Mouse (Mus musculus): ENCODE data around the gene 1110051M20Rik.
"Not testable (repeated sequence)": the region's sequence is repeated elsewhere in the genome, so short reads cannot be mapped to it uniquely, and the experiment has no call there.

The 1110051M20Rik gene

DNA sequence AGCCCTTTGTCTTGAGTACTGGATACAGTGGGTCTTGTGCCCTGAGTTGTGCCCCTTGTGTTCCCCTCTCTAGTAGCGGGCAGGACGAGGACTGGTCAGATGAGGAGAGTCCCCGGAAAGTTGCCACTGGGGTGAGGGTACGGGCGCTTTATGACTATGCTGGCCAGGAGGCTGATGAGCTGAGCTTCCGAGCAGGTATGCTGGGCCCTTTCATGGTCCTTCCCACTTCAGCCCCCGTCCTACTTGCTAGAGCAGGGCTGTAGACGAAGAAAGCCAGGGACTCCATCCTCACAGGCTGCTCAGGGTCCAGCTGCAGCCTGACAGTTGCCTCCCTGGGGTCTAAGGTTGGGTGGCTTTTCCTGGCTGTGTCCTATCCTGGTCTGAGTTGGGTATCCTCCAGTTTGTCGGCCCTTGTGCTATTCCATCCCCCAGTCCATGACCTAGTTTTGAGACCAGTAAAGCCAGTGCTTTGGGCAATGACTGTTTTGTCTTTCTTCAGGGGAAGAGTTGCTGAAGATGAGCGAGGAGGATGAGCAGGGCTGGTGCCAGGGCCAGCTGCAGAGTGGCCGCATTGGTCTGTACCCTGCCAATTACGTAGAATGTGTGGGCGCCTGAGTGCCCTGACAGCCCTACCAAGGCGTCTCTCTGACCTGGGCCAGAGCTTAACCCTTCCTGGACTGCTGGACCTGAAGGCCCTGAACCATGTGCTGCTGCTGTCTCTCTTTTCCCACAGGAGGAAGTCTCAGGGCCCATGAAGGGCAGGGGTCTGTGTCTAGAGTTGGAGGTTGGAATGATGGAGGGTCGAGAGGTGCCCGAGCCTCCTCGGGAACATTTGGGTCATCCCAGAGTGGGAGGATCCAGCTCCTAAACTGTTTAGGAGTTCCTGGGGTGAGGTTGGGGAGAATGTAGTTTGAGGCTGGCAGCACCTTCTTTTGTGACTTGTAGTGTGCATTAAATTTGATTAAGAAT lies 180.5 kb downstream of the 1110051M20Rik start:
- in situ Hi-C loops (cut with MboI, MseI) = no loop called here

DNA sequence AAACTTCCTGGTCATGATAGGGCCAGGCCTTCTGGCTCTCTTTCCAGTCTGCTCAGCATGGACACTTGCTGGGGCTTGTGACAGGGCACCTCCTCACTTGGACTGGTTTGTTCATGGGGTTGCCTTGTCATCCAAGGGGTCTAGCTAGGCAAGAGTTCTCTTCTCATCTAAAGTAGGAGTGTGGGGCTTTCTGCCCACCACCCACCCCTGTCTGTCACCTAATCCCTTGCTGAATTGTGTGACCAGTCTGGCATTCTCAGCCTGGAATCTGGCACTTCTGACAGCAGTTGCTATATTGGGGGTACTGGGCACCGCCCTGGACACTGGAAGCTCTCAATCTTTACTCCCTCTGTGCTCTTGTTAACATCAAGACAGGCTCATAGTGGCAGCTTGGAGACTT lies 185.0 kb downstream of the 1110051M20Rik start:
- in situ Hi-C loops (cut with MboI, MseI) = no loop called here

DNA sequence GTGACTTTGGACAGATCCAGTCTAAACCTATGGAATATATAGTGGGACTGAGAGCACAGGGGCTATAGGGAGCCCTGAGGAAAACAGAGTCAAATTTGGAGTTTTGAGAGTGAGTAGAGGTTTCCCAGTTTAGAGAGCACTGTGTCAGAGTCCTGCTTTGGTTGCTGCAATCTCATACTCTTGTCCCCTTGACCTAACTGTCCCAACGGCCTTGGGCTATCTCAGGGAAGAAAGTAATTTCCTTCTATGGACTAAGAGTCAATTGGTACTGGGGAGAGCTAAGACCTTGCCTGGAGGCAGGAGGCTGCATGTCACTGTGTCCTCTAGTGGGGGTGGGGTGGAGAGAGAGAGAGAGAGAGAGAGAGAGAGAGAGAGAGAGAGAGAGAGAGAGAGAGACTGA lies 185.7 kb downstream of the 1110051M20Rik start:
- in situ Hi-C loops (cut with MboI, MseI) = no loop called here

DNA sequence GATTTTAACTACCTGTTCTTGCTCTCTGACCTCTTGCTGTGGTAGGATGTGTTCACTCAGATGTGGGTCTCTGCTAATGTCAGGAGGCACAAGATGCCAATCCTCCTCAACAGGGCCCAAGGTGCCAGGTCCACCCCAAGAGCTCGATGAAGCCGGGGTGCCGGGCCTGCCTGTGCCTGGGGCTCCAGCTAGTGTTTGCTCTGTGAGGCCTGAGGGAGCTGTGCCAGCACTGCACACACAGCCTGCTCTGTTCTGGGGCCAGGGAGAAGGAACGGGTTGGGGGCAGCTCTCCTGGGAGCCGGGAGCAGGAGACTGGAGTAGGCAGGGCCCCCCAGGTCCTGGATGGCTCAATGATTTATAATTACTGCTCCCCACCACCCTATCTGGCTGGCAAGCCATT lies 186.4 kb downstream of the 1110051M20Rik start:
- in situ Hi-C loops (cut with MboI, MseI) = no loop called here

DNA sequence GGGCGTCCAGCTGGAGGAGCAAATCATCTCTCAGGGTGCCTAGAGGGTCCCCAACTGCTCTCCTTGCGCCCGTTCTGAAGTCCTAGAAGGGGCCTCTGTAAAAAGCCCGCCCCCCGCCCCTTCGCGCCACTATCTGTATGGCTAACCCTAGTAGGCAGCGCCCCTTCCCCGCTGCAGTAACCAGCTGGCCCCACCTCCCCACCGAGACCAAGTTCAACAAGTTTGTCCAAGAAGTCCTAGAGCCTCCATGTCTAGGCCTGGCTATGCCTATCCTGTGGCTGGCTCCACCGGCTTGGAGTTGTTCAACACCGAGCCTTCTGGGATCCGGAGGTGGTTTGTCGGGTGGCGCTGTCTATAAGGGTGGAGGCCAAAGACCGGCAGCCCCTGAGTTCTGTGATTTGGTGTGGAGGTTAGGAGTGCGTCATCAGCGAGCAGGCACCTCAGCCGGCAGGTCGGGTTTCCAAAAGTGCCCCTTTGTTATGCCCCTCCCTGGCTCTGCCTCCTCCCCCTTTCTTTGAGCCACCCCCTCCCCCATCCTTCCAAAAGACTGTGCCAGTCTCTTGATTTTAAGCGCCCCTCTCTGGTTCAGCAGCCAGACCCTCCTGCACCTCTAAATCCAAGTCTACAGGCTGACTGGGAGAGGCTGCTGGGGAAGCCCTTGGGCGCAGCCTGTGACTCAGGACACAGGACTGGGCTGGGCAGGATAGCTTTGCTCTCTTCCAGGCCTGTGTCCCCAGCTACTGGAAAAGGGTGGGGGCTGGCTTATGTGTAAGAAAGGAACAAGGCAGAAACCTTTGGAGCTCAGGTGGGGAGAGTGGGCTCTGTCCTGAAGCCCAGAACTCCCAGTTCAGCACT lies 187.2 kb downstream of the 1110051M20Rik start:
- in situ Hi-C loops (cut with MboI, MseI) = no loop called here

DNA sequence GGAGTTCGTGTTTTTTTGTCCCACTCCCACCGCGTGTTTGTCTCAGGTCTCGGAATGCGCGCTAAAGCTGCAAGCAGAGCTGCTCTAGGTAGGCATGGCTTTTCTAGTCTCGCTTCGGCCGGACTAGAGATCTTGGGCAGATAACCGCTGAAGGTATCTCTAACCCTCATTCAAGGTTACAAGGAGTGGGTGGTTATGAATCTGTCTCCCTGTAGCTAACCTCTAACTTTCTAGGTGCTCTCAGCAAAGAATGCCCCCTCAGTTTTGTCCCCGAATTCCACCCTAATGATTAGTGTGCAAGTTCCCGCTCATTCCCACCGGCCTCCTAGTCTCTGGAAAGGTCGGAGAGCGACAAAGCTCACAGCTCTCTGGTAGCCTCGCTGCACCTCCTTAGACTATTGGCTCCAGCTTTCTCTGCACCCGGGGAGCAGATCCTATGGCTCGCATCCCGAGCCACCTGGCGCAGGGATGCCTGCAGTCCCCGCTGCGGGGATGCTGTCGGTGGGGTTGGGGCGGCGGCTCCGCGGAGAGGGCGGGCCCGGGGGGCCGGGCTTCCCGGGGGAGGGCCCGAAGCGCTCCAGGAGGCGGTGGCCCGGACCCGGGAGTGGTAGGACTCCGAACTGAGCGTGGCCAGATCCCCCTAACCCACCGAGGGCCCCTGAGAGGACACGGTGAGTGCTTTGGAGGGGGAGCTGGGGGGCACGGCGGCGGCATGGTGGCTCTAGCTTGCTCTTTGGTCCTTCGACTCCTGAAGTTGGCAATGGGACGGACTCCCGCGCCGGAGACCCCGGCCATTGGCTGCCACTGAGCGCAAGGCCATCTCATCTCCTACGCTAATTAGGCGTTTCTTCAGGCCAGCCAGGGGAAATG lies 188.0 kb downstream of the 1110051M20Rik start:
- in situ Hi-C loops (cut with MboI, MseI) = no loop called here

DNA sequence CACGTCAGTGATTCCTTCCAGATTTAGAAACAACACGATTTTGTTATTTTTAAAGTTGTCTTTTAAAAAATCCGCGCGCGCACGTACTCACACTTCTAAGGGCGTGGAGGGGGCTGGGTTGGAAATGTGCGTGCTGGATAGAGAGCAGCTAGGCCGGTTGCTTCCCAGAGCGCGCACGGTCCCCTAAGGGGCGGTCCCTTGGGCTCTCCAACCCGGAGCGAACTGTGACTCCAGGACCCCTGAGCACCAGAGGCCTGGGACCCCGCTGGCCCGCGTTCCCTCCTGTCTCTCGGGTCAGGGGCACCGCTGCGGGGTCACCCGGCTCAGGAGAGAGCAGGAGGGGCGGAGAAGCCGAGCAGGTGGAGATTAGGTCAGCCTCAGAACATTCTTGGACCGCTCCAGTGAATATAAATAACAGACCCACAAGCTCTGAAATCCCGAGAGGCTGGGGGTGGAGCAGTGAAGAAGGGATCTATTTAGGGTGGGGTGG lies 188.8 kb downstream of the 1110051M20Rik start, which contains the start of gene Pacsin3:
Gene Pacsin3 (plus strand): TSS at position 294 of the 490 bp plus-strand sequence.
- in situ Hi-C loops (cut with MboI, MseI) = no loop called here

DNA sequence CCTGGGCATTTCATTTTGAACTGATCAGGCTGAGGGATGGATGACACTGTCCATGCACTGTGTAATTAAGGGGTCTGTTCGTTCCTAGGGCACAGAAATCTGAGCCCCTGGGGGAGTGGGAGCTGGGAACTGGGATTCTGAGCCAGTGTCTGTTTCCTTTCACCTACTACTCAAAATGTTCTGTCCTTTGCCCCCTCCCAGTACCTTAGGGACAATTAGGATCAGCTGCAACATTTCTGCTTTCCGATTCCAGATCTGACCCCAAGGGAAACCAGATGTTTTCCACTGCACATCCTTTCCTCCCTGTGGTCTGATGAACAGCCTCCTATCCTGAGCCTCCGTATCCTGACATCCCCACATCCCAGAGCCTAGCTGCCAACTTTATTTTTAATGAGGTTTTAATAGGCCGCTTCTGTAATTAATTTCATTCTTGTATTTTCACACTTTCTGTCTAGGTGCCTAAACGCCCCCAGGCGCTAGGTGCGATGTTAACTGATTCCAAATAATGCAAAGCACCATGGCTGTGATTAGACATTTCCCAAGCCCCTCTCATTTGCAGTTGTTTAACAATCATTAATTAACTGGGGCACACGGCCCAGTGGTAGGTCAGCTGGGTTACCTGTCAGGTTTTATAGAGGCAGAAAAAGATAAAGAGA lies 189.7 kb downstream of the 1110051M20Rik start:
- in situ Hi-C loops (cut with MboI, MseI) = no loop called here

DNA sequence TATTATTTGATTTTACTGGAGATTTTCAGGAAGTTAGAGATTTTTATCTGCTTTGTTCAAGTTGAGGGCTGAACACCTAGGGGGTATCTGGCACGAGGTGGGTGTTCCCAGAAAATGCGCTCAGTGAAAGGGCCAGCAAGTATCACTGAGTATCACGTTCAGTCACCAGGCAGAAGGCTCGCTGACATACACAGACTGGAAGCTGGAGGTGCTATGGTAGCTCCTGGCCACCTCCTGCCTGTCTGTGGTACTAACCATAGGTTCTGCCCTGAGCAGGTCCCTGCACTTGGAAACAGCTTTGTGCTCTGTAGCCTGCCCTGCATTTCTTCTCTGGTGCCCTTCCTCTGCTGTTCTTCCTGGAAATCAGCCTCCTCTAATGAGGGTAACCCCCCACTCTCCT lies 192.0 kb downstream of the 1110051M20Rik start:
- in situ Hi-C loops (cut with MboI, MseI) = no loop called here

DNA sequence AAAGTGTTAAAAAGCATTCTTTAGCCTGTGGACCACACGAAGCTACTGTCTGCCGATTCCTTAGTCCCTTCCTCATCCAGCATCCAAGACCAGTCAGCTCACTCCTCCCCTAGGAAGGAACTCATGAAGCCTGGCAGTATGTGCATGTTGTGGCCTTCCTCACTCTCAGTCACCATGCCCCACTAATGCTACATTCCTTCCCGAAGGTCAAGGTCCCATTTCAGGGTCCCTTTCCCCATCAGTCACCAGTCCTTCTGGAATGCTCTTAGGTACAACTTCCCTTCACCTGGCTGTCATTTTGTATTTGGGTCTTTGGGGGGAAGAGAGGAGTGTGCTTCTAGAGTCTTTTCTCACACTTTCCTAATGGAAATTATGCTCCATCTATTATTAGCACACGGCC lies 192.5 kb downstream of the 1110051M20Rik start:
- in situ Hi-C loops (cut with MboI, MseI) = no loop called here

DNA sequence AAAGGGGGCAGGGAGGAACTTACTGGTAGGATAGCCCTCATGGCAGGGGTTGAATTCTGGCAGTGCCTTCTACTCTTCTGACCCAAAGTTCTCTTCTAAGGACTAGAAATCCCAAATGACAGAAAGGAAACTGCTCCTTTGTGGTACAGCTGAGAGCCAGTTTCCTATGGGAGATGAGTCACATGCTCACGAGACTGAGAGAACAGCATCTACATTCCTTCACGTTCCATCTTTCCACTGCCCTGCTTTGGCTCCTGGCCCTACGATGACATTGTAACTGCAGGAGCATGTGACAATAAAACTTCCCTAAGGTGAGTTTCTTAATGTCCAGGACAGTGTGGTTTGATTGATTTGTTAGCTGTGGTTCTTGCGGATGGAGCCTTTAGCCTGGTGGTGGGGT lies 196.1 kb downstream of the 1110051M20Rik start:
- in situ Hi-C loops (cut with MboI, MseI) = no loop called here

DNA sequence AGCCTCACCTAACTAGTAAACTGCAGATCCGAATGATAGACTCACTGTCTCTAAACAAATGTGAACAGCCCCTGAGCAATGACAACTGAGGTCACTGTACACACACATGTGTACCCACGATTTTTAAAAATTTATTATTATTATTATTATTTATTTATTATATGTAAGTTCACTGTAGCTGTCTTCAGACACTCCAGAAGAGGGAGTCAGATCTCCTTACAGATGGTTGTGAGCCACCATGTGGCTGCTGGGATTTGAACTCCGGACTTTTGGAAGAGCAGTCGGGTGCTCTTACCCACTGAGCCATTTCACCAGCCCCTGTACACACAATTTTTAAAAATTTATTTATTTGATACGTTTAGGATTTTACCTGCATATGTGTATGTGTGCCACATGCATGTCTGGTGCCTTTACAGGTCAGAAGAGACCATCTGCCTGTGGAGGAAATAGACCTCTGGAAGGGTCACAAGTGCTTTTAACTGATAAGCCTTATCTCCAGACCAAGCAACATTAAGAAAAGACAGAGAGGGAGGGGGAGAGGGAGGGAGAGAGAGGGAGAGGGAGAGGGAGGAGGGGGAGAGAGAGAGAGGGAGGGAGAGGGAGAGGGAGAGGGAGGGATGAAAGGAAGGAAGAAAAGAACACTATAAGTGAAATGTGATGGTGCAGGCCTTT lies 199.8 kb downstream of the 1110051M20Rik start:
- in situ Hi-C loops (cut with MboI, MseI) = no loop called here

DNA sequence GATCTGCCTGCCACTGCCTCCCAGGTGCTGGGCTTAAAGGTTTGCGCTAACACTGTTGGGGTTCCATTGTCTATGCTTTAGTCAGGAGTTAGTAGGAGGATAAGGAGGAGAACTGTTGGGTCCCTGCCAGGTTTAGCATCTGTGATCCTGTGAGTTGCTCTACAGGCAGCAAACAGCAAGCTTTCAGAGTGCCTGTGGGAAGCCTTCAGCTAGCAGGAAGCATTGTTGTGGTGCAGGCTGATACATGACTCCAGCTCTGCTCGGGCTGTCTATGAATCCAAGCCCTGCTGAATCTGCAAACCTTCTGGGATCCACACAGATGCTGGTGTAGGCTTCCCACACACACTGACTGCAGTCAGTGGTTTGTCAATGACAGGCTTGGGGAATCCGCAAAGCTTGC lies 201.1 kb downstream of the 1110051M20Rik start:
- in situ Hi-C loops (cut with MboI, MseI) = no loop called here

DNA sequence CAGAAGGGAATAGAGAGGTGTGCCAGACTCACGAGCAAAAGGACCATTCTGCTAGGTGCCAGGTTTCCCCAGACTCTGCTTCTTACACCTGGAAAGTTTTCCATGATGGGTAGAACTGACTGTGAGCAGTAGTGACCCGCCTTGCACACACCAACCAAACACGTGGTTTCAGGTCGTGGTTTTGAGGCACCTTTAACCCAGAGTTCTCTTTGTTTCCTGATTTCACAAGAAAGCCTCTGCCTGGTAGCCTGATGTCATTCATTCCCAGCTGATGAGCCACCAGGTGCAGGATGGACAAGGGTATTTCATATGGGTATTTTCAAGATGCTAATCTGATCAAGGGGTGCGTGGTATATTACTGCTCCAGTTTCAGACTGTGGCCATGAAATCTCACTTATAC lies 202.0 kb downstream of the 1110051M20Rik start:
- in situ Hi-C loops (cut with MboI, MseI) = no loop called here

DNA sequence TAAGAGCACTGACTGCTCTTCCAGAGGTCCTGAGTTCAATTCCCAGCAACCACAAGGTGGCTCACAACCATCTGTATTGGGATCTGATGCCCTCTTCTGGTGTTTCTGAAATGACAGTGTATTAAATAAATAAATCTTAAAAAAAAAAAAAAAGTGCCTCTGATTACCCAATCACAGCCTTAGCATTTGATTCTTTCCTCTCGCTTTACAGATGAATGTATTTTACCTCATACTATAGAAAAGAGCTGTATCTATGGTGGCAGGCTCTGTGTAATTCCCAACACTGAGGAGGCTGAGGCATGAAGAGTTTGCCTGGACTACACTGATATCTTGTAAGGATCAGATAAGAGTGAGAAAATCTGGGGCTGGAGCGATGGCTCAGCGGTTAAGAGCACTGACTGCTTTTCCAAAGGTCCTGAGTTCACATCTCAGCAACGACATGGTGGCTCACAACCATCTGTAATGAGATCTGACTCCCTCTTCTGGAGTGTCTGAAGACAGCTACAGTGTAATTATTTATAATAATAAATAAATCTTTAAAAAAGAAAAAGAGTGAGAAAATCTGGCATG lies 206.9 kb downstream of the 1110051M20Rik start:
- in situ Hi-C loops (cut with MboI, MseI) = not testable (repeated sequence)

DNA sequence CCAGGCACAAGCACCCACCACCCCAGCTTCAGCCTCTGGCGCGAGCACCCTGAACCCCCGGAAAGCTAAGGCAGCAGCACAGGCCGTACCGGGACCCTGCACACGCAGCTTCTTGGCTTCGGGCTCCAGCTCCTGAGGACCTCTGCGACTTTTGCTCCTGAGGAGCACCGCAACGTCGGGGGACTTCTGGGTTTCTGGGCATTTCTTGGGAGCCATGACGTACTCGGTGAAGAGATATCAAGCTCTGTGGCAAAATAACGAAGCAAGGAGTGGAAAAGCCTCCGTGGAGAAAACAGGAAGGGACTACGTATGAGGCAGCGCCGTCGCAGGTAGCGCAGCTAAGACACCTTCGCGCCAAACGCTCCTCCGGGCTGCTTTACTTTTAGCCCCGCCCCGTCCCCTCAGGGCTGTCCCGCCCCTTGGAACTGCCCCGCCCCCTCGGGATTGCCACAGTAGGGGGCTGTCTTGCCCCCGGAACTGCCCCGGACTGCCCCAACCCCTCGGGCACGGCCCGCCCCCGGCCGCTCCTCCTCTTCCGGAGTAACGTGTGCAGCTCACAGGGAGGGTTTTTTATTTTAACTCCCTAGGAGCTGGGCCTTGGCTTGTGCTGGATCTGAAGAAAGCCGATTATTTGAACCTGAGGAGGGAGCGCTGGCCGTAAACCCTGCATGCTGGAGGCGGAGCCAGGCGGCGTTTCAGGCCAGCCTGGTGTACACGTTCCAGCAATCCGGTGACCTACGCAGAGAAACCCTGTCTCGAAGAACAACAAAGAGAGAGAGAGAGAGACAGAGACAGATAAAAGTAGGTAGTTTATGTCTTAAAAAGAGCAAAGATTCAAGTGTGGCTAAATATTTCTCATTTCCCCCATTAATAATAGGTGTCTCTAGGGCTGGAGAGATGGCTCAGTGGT lies 207.6 kb downstream of the 1110051M20Rik start, which contains the start of gene Ddb2:
Gene Ddb2 (minus strand): TSS at position 382 of the 910 bp plus-strand sequence.
- in situ Hi-C loops (cut with MboI, MseI) = no loop called here

DNA sequence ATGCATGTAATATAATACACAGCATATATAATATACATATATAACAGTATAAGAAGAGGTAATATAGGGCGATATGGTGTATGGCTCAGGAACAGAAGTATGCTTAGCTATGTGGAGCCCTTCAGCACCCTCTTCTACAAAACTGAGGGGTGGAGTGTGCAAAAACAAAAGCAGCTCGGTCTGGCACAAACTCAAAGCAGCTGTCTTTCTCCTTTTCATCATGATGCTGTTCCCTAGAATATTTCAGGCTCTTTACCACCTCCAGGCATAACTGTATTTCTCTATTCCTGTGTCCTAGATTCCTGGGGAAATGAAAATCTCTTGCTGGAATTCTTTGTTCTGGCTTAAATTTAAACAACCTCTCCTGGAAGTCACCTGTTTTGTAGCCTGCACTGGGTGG lies 214.8 kb downstream of the 1110051M20Rik start:
- in situ Hi-C loops (cut with MboI, MseI) = no loop called here
